Mouse (Mus musculus): ENCODE measurements at regions not wholly inside any gene's neighbourhood (a gene's known extent, or its start where the extent isn't known, plus 50 kb on each side); places are given as distances from the start of the nearest gene placed in this dataset.

GRCm38 (mm10) chr14:67485449-67485800 is 1476.4 kb upstream of the Gulo start:
- no peak for TF ChIP-seq CTCF (IDR thresholded peaks at IDR 0.05; ENCODE audit: low read depth)
- no peak for TF ChIP-seq EP300 (optimal IDR thresholded peaks at IDR 0.05)
